Mouse (Mus musculus): ENCODE measurements around the gene Tmem208. TPM values are rescaled to one million over a fixed set of nuclear protein-coding genes. Genes with fewer than 3 reads are reported as not detected.

Gene Tmem208
- polyA plus RNA-seq (2012; rRNA removed), result 113 and 116 TPM in 2 replicates

GRCm38 (mm10) chr8:105326141-105326672, at the start of gene Tmem208, which contains the start of gene Lrrc29:
Tmem208 (plus strand) TSS chr8:105326354.
Lrrc29 (minus strand) TSS chr8:105326278.
- peak within 1 kb of the TSS; percentile 94 for H3K4me3 ChIP-seq (ENCODE audit: insufficient read depth, low read depth, low read length)
- no peaks in the 10 kb centered on the region for H3K27me3 ChIP-seq (replicated peaks; ENCODE audit: control insufficient read depth, insufficient read depth, low read length)
- 1% methylated on average over 36 of the region's 36 CpGs for WGBS
- peaks cover 7% of the 10 kb centered on the region for H3K36me3 ChIP-seq (ENCODE audit: control insufficient read depth, insufficient read depth, low read length)
- H3K4me1 ChIP-seq (ENCODE audit: control insufficient read depth, insufficient read depth, low read length), result peaks cover 15% of the 10 kb centered on the region
- H3K27ac ChIP-seq (ENCODE audit: insufficient read depth, low read depth, low read length), result peak within 1 kb of the TSS; percentile 58
- peak; percentile 43 for TF ChIP-seq CTCF (conservative IDR thresholded peaks at IDR 0.05; ENCODE audit: insufficient read depth, insufficient read length, low read depth, low read length)
- TF ChIP-seq POLR2A (IDR thresholded peaks at IDR 0.05; ENCODE audit: low read depth, low read length), result peak; percentile 77
- DNase-seq, result peak; percentile 98

- peak overlapping the region; percentile 6; the same call in 1 of the 2 replicates for H3K4me3 ChIP-seq (ENCODE audit: insufficient read depth, low read depth, low read length)
- 4% methylated on average over 28 of the region's 28 CpGs for WGBS
- H3K27ac ChIP-seq (ENCODE audit: insufficient read depth, low read depth, low read length), result no peak overlapping the region
- H3K27me3 ChIP-seq (replicated peaks; ENCODE audit: control insufficient read depth, insufficient read depth, low read length), result no peaks in the 10 kb centered on the region
- DNase-seq, result peak; percentile 95
- H3K36me3 ChIP-seq (ENCODE audit: control insufficient read depth, insufficient read depth, low read length), result no peaks in the 10 kb centered on the region
- no peaks in the 10 kb centered on the region; the same call in 1 of the 2 replicates for H3K4me1 ChIP-seq (ENCODE audit: control insufficient read depth, insufficient read depth, low read length)
- TF ChIP-seq POLR2A (IDR thresholded peaks at IDR 0.05; ENCODE audit: low read depth, low read length) (no peak), CTCF (conservative IDR thresholded peaks at IDR 0.05; ENCODE audit: insufficient read depth, insufficient read length, low read depth, low read length) (peak; percentile 43; the same call in 1 of the 2 replicates)
Observed at GRCm38 (mm10) chr8:105278911-105279334, 47.2 kb upstream of the Tmem208 start.

- no peaks in the 10 kb centered on the region for H3K36me3 ChIP-seq (ENCODE audit: control insufficient read depth, insufficient read depth, low read length)
- 82% methylated on average over 3 of the region's 3 CpGs for WGBS
- no peak overlapping the region for H3K4me3 ChIP-seq (ENCODE audit: insufficient read depth, low read depth, low read length)
- no peak for TF ChIP-seq POLR2A (IDR thresholded peaks at IDR 0.05; ENCODE audit: low read depth, low read length)
- no peak for TF ChIP-seq CTCF (conservative IDR thresholded peaks at IDR 0.05; ENCODE audit: insufficient read depth, insufficient read length, low read depth, low read length)
- no peaks in the 10 kb centered on the region for H3K27me3 ChIP-seq (replicated peaks; ENCODE audit: control insufficient read depth, insufficient read depth, low read length)
- H3K4me1 ChIP-seq (ENCODE audit: control insufficient read depth, insufficient read depth, low read length), result no peaks in the 10 kb centered on the region; the same call in 1 of the 2 replicates
- no peak overlapping the region for H3K27ac ChIP-seq (ENCODE audit: insufficient read depth, low read depth, low read length)
- no peak for DNase-seq
Observed at GRCm38 (mm10) chr8:105280567-105280966, 45.6 kb upstream of the Tmem208 start.

- DNase-seq, result no peak
- 94% methylated on average over 12 of the region's 12 CpGs for WGBS
- no peak overlapping the region for H3K27ac ChIP-seq (ENCODE audit: insufficient read depth, low read depth, low read length)
Observed at GRCm38 (mm10) chr8:105281821-105282220, 44.3 kb upstream of the Tmem208 start.

GRCm38 (mm10) chr8:105282239-105282638, 43.9 kb upstream of the Tmem208 start:
- TF ChIP-seq POLR2A (IDR thresholded peaks at IDR 0.05; ENCODE audit: low read depth, low read length), result no peak
- no peak for TF ChIP-seq CTCF (conservative IDR thresholded peaks at IDR 0.05; ENCODE audit: insufficient read depth, insufficient read length, low read depth, low read length)
- Histone ChIP-seq H3K4me3 (ENCODE audit: insufficient read depth, low read depth, low read length) (no peak overlapping the region), H3K4me1 (ENCODE audit: control insufficient read depth, insufficient read depth, low read length) (no peaks in the 10 kb centered on the region; the same call in 1 of the 2 replicates), H3K27ac (ENCODE audit: insufficient read depth, low read depth, low read length) (no peak overlapping the region), H3K36me3 (ENCODE audit: control insufficient read depth, insufficient read depth, low read length) (no peaks in the 10 kb centered on the region), H3K27me3 (replicated peaks; ENCODE audit: control insufficient read depth, insufficient read depth, low read length) (no peaks in the 10 kb centered on the region)
- WGBS, result 94% methylated on average over 4 of the region's 4 CpGs
- DNase-seq, result no peak

More at GRCm38 (mm10) chr8:105281821-105282220, 44.3 kb upstream of the Tmem208 start:
- no peak for TF ChIP-seq CTCF (conservative IDR thresholded peaks at IDR 0.05; ENCODE audit: insufficient read depth, insufficient read length, low read depth, low read length)
- TF ChIP-seq POLR2A (IDR thresholded peaks at IDR 0.05; ENCODE audit: low read depth, low read length), result no peak
- Histone ChIP-seq H3K27me3 (replicated peaks; ENCODE audit: control insufficient read depth, insufficient read depth, low read length) (no peaks in the 10 kb centered on the region), H3K4me3 (ENCODE audit: insufficient read depth, low read depth, low read length) (no peak overlapping the region), H3K4me1 (ENCODE audit: control insufficient read depth, insufficient read depth, low read length) (no peaks in the 10 kb centered on the region; the same call in 1 of the 2 replicates), H3K36me3 (ENCODE audit: control insufficient read depth, insufficient read depth, low read length) (no peaks in the 10 kb centered on the region)

- no peak for TF ChIP-seq POLR2A (IDR thresholded peaks at IDR 0.05; ENCODE audit: low read depth, low read length)
- TF ChIP-seq CTCF (conservative IDR thresholded peaks at IDR 0.05; ENCODE audit: insufficient read depth, insufficient read length, low read depth, low read length), result peak; percentile 91
- Histone ChIP-seq H3K27me3 (replicated peaks; ENCODE audit: control insufficient read depth, insufficient read depth, low read length) (no peaks in the 10 kb centered on the region), H3K36me3 (ENCODE audit: control insufficient read depth, insufficient read depth, low read length) (no peaks in the 10 kb centered on the region), H3K4me3 (ENCODE audit: insufficient read depth, low read depth, low read length) (no peak overlapping the region), H3K27ac (ENCODE audit: insufficient read depth, low read depth, low read length) (no peak overlapping the region), H3K4me1 (ENCODE audit: control insufficient read depth, insufficient read depth, low read length) (no peaks in the 10 kb centered on the region; the same call in 1 of the 2 replicates)
- WGBS, result 51% methylated on average over 23 of the region's 23 CpGs
- peak; percentile 44 for DNase-seq
Observed at GRCm38 (mm10) chr8:105283074-105283473, 43.1 kb upstream of the Tmem208 start.

- Histone ChIP-seq H3K36me3 (ENCODE audit: control insufficient read depth, insufficient read depth, low read length) (no peaks in the 10 kb centered on the region), H3K4me1 (ENCODE audit: control insufficient read depth, insufficient read depth, low read length) (peaks cover 7% of the 10 kb centered on the region; the same call in 1 of the 2 replicates), H3K4me3 (ENCODE audit: insufficient read depth, low read depth, low read length) (no peak overlapping the region), H3K27me3 (replicated peaks; ENCODE audit: control insufficient read depth, insufficient read depth, low read length) (no peaks in the 10 kb centered on the region), H3K27ac (ENCODE audit: insufficient read depth, low read depth, low read length) (no peak overlapping the region)
- 70% methylated on average over 12 of the region's 12 CpGs for WGBS
- DNase-seq, result no peak
- no peak for TF ChIP-seq POLR2A (IDR thresholded peaks at IDR 0.05; ENCODE audit: low read depth, low read length)
- TF ChIP-seq CTCF (conservative IDR thresholded peaks at IDR 0.05; ENCODE audit: insufficient read depth, insufficient read length, low read depth, low read length), result no peak
Observed at GRCm38 (mm10) chr8:105285514-105285913, 40.6 kb upstream of the Tmem208 start.
